Mouse (Mus musculus): ENCODE measurements around the gene Fgfr2. TPM values are rescaled to one million over a fixed set of nuclear protein-coding genes. Genes with fewer than 3 reads are reported as not detected.

The Fgfr2 gene
- polyA plus RNA-seq, 1 experiment from 2014 or later, result 110 TPM

GRCm38 (mm10) chr7:132772440-132772839 lies 350.7 kb downstream of the Fgfr2 start:
- no peak for DNase-seq (ENCODE audit: low spot score)
- WGBS, result 80% methylated on average over 5 of the region's 5 CpGs
- no peak overlapping the region for H3K4me3 ChIP-seq (ENCODE audit: low read depth, low read length)
- H3K27ac ChIP-seq (ENCODE audit: low read length), result no peak overlapping the region
- peaks cover 14% of the 10 kb centered on the region; the same call in 1 of the 2 replicates for H3K36me3 ChIP-seq (ENCODE audit: insufficient read depth, low read length)
- H3K27me3 ChIP-seq (replicated peaks; ENCODE audit: insufficient read depth, low read length), result no peaks in the 10 kb centered on the region
- no peaks in the 10 kb centered on the region for H3K4me1 ChIP-seq (ENCODE audit: insufficient read depth, low read depth, low read length)
- no peak overlapping the region for H3K4me2 ChIP-seq (replicated peaks; ENCODE audit: low read depth, low read length)
- H3K9me3 ChIP-seq (ENCODE audit: low read length), result no peaks in the 10 kb centered on the region
- H3K9ac ChIP-seq (replicated peaks; ENCODE audit: low read depth), result no peak overlapping the region
- no peak for TF ChIP-seq CTCF (IDR thresholded peaks at IDR 0.05)
- TF ChIP-seq EP300 (IDR thresholded peaks at IDR 0.05), result no peak
- ATAC-seq, result peak; percentile 37; the same call in 1 of the 2 replicates

- no peak overlapping the region for H3K9ac ChIP-seq (replicated peaks; ENCODE audit: low read depth)
These were observed 354.4 kb downstream of the Fgfr2 start for GRCm38 (mm10) chr7:132768498-132769344.

DNA sequence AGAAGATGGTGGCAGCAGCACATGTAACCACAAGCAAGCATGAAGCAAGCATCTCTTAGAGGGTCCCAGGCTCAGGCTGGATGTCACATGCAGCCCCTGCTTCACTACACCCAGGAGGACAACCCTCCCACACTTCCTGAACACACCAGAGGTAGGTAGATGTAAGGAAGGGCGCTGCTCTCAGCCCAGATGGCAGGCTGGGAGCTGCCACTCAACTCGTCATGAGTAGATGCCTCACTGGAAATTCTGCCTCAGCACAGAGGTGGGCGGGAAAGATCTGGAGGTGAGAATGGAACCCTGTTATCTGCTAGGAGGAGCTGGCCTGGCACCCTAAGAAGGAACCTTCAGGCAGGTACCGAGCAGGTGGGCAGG lies 355.2 kb downstream of the Fgfr2 start:
- 68% methylated on average over 4 of the region's 4 CpGs for WGBS
- Histone ChIP-seq H3K36me3 (ENCODE audit: insufficient read depth, low read length) (peaks cover 14% of the 10 kb centered on the region; the same call in 1 of the 2 replicates), H3K27me3 (replicated peaks; ENCODE audit: insufficient read depth, low read length) (no peaks in the 10 kb centered on the region), H3K9ac (replicated peaks; ENCODE audit: low read depth) (no peak overlapping the region), H3K27ac (ENCODE audit: low read length) (no peak overlapping the region), H3K4me2 (replicated peaks; ENCODE audit: low read depth, low read length) (no peak overlapping the region), H3K9me3 (ENCODE audit: low read length) (no peaks in the 10 kb centered on the region), H3K4me3 (ENCODE audit: low read depth, low read length) (no peak overlapping the region), H3K4me1 (ENCODE audit: insufficient read depth, low read depth, low read length) (peaks cover 3% of the 10 kb centered on the region; the same call in 1 of the 2 replicates)
- no peak for ATAC-seq
- DNase-seq (ENCODE audit: low spot score), result no peak
- TF ChIP-seq CTCF (IDR thresholded peaks at IDR 0.05) (no peak), EP300 (IDR thresholded peaks at IDR 0.05) (no peak)

More at GRCm38 (mm10) chr7:132768498-132769344, 354.4 kb downstream of the Fgfr2 start:
- no peak for DNase-seq (ENCODE audit: low spot score)
- peaks cover 14% of the 10 kb centered on the region; the same call in 1 of the 2 replicates for H3K36me3 ChIP-seq (ENCODE audit: insufficient read depth, low read length)
- peaks cover 3% of the 10 kb centered on the region; the same call in 1 of the 2 replicates for H3K4me1 ChIP-seq (ENCODE audit: insufficient read depth, low read depth, low read length)
- no peaks in the 10 kb centered on the region for H3K27me3 ChIP-seq (replicated peaks; ENCODE audit: insufficient read depth, low read length)
- 71% methylated on average over 12 of the region's 12 CpGs for WGBS
- ATAC-seq, result no peak; the same call in 1 of the 2 replicates
- no peak for TF ChIP-seq EP300 (IDR thresholded peaks at IDR 0.05)
- no peak for TF ChIP-seq CTCF (IDR thresholded peaks at IDR 0.05)
- H3K27ac ChIP-seq (ENCODE audit: low read length), result peak overlapping the region; percentile 11; the same call in 1 of the 2 replicates
- no peak overlapping the region for H3K4me3 ChIP-seq (ENCODE audit: low read depth, low read length)
- no peaks in the 10 kb centered on the region for H3K9me3 ChIP-seq (ENCODE audit: low read length)
- no peak overlapping the region for H3K4me2 ChIP-seq (replicated peaks; ENCODE audit: low read depth, low read length)

GRCm38 (mm10) chr7:132767233-132767998 lies 355.7 kb downstream of the Fgfr2 start:
- TF ChIP-seq CTCF (IDR thresholded peaks at IDR 0.05), result no peak
- no peak for TF ChIP-seq EP300 (IDR thresholded peaks at IDR 0.05)
- DNase-seq (ENCODE audit: low spot score) (no peak), ATAC-seq (no peak)
- no peak overlapping the region for H3K9ac ChIP-seq (replicated peaks; ENCODE audit: low read depth)
- no peaks in the 10 kb centered on the region for H3K27me3 ChIP-seq (replicated peaks; ENCODE audit: insufficient read depth, low read length)
- no peaks in the 10 kb centered on the region for H3K9me3 ChIP-seq (ENCODE audit: low read length)
- H3K4me2 ChIP-seq (replicated peaks; ENCODE audit: low read depth, low read length), result no peak overlapping the region
- H3K27ac ChIP-seq (ENCODE audit: low read length), result no peak overlapping the region
- 69% methylated on average over 12 of the region's 12 CpGs for WGBS
- H3K36me3 ChIP-seq (ENCODE audit: insufficient read depth, low read length), result peaks cover 14% of the 10 kb centered on the region; the same call in 1 of the 2 replicates
- H3K4me3 ChIP-seq (ENCODE audit: low read depth, low read length), result no peak overlapping the region
- H3K4me1 ChIP-seq (ENCODE audit: insufficient read depth, low read depth, low read length), result peaks cover 3% of the 10 kb centered on the region; the same call in 1 of the 2 replicates

DNA sequence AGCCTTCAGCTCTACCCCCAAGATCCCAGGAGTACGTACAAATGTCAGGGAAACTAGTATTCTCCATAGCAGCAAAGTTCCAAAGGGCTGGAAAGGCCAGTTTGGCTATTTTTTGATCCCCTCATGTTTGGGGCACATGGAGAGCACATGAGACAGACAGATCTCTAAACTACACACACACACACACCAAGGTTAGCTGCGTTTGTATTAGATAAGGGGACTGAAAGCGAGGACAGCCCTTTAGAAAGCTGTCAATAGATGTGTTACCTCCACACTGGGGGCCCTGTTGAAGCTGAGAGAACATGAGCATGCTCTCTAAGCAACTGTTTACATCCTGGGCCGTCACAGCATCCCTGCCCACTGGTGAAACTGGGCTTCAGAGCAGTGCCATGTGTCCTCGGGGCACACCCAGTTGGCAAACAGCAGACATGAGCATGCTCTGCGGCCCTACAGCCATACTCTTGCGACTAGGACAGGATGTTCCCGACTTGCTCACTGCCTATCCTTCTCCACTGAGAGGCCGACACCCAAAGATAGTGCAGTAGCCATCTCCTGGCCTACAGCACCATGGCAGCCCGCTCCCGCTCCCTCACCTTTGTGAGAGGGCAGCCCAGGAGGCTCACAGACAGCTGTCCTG lies 356.8 kb downstream of the Fgfr2 start:
- DNase-seq (ENCODE audit: low spot score) (peak; percentile 66), ATAC-seq (peak; percentile 86)
- peaks cover 14% of the 10 kb centered on the region; the same call in 1 of the 2 replicates for H3K36me3 ChIP-seq (ENCODE audit: insufficient read depth, low read length)
- peaks cover 3% of the 10 kb centered on the region; the same call in 1 of the 2 replicates for H3K4me1 ChIP-seq (ENCODE audit: insufficient read depth, low read depth, low read length)
- no peak overlapping the region for H3K9ac ChIP-seq (replicated peaks; ENCODE audit: low read depth)
- H3K4me3 ChIP-seq (ENCODE audit: low read depth, low read length), result no peak overlapping the region
- H3K27me3 ChIP-seq (replicated peaks; ENCODE audit: insufficient read depth, low read length), result no peaks in the 10 kb centered on the region
- WGBS, result 50% methylated on average over 11 of the region's 11 CpGs
- no peak overlapping the region for H3K4me2 ChIP-seq (replicated peaks; ENCODE audit: low read depth, low read length)
- peak overlapping the region; percentile 60 for H3K27ac ChIP-seq (ENCODE audit: low read length)
- H3K9me3 ChIP-seq (ENCODE audit: low read length), result no peaks in the 10 kb centered on the region
- TF ChIP-seq CTCF (IDR thresholded peaks at IDR 0.05) (no peak), EP300 (IDR thresholded peaks at IDR 0.05) (peak; percentile 78)
